Mouse (Mus musculus) embryo, embryonic 11.5 days (tissue): ENCODE results near the gene Vars.

Experiments used
- DNase-seq: peaks from one replicate; pipeline ENCODE4 v3.0.0-alpha.2; 2012; ENCODE audit warnings: low read depth, low spot score

Vars gene

GRCm38 (mm10) chr17:35048149-35048931 is 47.6 kb downstream of the Vars start:
- DNase-seq: no peak

DNA sequence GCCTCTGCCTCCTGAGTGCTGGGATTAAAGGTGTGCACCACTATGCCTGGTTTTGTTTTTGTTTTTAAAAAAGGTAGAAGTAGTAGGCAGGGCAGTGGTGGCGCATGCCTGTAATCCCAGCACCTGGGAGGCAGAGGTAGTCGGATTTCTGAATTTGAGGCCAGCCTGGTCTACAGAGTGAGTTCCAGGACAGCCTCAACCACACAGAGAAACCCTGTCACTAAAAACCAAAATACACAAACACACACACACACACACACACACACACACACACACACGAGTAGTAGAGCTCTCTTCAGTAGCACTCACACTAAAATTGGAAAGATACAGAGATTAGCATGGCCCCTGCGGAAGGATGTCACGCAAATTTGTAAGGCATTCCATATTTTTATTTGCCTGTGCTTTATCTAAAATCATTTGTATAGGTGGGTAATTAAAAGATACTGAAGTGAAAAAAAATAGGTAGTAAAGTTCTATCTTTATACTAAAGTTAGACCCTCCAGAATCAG is 48.2 kb downstream of the Vars start:
- DNase-seq: no peak

DNA sequence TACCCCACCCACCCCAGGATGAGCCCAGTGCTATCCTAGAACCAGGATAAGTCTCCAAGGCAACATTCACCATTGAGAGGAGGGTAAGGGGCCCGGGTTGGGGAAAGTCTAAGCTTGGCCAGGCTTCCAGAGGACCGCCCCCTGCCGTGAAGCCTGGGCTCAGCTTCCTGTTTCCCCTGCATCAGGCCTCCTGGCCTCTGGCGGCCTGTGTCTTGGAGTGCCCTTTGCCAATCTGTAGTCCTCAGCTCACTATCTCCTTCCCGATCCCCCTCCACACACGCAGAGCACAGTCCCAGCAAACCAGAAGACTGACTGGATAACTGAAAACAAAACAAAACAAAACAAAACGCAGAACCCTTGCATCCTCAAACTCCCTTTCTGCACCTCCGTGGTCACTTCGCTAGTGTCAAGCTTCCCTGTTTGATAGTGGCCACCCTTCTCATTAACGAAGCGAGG is 48.8 kb downstream of the Vars start, which contains the start of gene Clic1:
Gene Clic1, plus strand, starts transcription at position 406 of the 456 bp plus-strand sequence.
- DNase-seq: peak; percentile 64

GRCm38 (mm10) chr17:35050126-35050750 is 49.5 kb downstream of the Vars start:
- DNase-seq: no peak

- DNase-seq: peak; percentile 59
Measured at GRCm38 (mm10) chr17:35051156-35052086, 50.6 kb downstream of the Vars start.

GRCm38 (mm10) chr17:35052271-35052798 is 51.5 kb downstream of the Vars start:
- DNase-seq: no peak

- DNase-seq: no peak
Measured at GRCm38 (mm10) chr17:35055691-35056495, 55.1 kb downstream of the Vars start.

GRCm38 (mm10) chr17:35057090-35057489 is 56.3 kb downstream of the Vars start:
- no peak for DNase-seq

DNA sequence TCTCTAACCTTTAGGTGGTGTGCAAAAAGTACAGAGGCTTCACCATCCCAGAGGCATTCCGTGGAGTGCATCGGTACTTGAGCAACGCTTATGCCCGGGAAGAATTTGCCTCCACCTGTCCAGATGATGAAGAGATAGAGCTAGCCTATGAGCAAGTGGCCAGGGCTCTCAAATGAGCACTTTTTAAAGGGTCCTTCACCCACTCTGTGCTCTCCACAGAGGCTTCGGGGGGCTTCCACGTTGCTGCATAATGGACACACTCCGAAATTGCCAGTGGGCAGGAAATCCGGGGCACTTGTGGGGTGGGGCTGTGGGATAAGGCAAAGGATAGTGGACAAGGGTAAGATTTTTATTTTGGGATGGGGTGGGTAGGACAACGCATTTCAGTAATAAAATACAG is 57.5 kb downstream of the Vars start:
- no peak for DNase-seq

- DNase-seq: peak; percentile 87
Measured at GRCm38 (mm10) chr17:35058911-35059892, 58.4 kb downstream of the Vars start, which contains the start of gene Ddah2. Gene Ddah2 (plus strand): TSS chr17:35059035.

- no peak for DNase-seq
Measured at GRCm38 (mm10) chr17:35060071-35060470, 59.3 kb downstream of the Vars start.

- DNase-seq: no peak
Measured at GRCm38 (mm10) chr17:35060737-35061297, 60.0 kb downstream of the Vars start.

GRCm38 (mm10) chr17:35061299-35061698 is 60.5 kb downstream of the Vars start:
- no peak for DNase-seq

- DNase-seq: no peak
Measured at GRCm38 (mm10) chr17:35063466-35063865, 62.7 kb downstream of the Vars start.

DNA sequence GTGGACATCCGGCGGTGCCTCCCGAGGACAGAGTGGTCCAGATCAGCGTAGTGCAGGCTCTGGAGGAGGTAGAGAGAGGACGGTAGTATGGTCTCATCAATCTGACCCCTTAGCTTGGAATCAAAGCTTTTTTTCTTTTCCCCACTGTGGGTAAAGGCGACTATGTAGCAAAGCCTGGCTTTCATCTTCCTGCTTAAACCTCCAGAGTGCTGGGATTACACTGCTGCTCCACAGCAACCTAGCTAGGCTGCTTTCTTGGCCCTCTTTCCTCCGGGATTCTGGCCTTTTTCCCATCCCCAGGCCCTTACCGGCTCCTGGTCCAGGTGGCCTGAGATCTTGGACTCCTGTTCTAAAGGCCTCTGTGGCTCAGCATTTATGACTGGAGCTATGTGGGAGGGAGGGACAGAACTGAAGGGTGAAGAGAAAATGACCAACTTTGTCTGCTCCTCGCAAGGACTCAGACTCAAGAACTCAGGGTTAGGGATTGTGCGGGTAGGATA is 63.6 kb downstream of the Vars start:
- DNase-seq: no peak

- no peak for DNase-seq
Measured at GRCm38 (mm10) chr17:35064951-35065947, 64.5 kb downstream of the Vars start, which contains the start of gene Ly6g6c. Gene Ly6g6c (plus strand): TSS chr17:35065388.
